Mouse (Mus musculus): Measurements from ENCODE around the gene Reep6. TPM values are rescaled to one million over a fixed set of nuclear protein-coding genes. Genes with fewer than 3 reads are reported as not detected.
A peak's percentile ranks its signal among the peaks of the same experiment; 100 is the strongest.

Reep6 gene
- polyA plus RNA-seq, 1 experiment from 2014 or later, result 4.5 TPM

DNA sequence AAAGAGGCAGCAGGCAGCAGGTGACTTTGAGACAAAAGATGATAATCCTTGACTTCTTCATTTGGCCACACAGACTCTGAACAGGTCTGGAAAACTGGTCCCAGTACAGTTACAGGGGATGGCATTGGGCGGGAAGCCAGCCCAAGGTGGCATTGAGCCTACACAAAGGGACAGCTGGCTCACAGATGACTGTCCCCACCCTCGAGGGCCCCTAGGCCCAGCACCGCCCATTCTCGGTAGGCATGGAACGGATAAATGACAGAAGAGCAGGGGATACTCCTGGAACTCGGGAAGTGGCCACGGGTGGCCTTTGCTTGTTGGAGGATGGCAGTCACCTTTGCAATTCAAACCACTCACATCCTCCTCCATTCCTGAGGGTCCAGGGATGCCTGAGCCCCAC, 55.6 kb downstream of the Reep6 start:
- Histone ChIP-seq H3K9ac (peak overlapping the region; percentile 100), H3K36me3 (peaks cover 52% of the 10 kb centered on the region), H3K4me3 (peak overlapping the region; percentile 99), H3K4me2 (peak overlapping the region; percentile 100), H3K9me3 (no peaks in the 10 kb centered on the region), H3K27me3 (no peaks in the 10 kb centered on the region), H3K4me1 (replicated peaks) (peaks cover 58% of the 10 kb centered on the region), H3K27ac (replicated peaks) (peak overlapping the region; percentile 99)
- no peak; the same call in 1 of the 2 replicates for ATAC-seq (ENCODE audit: low read depth)
- WGBS, result 6% methylated on average over 7 of the region's 7 CpGs

Small RNAs within 50 kb of the gene (microRNA-seq; reads per million reads assigned to microRNA genes)
- gene Gm22721, result not detected

Other genes with a start within 250 kb of the Reep6 start
- gene Sbno2, start 224.4 kb upstream of the Reep6 start, polyA plus RNA-seq (2015; fragmentation: Nextera tagmentation; extraction: Ambion mirVana), result 12.9 and 13.0 TPM in 2 replicates
- gene Stk11, start 214.2 kb upstream of the Reep6 start, polyA plus RNA-seq (2015; fragmentation: Nextera tagmentation; extraction: Ambion mirVana), result 13.3 and 16.8 TPM in 2 replicates
- gene Atp5d, start 191.3 kb upstream of the Reep6 start, polyA plus RNA-seq (2015; fragmentation: Nextera tagmentation; extraction: Ambion mirVana), result 467 and 481 TPM in 2 replicates
- 53.9 and 55.1 TPM in 2 replicates for gene Cbarp, start 189.1 kb upstream of the Reep6 start, polyA plus RNA-seq (2015; fragmentation: Nextera tagmentation; extraction: Ambion mirVana)
- 31.0 and 35.8 TPM in 2 replicates for gene Midn, start 181.7 kb upstream of the Reep6 start, polyA plus RNA-seq (2015; fragmentation: Nextera tagmentation; extraction: Ambion mirVana)
- gene Cirbp, start 164.0 kb upstream of the Reep6 start, polyA plus RNA-seq (2015; fragmentation: Nextera tagmentation; extraction: Ambion mirVana), result 325 and 351 TPM in 2 replicates
- 11.4 and 16.3 TPM in 2 replicates for gene 1600002K03Rik, start 157.0 kb upstream of the Reep6 start, polyA plus RNA-seq (2015; fragmentation: Nextera tagmentation; extraction: Ambion mirVana)
- gene Efna2, start 150.5 kb upstream of the Reep6 start, polyA plus RNA-seq (2015; fragmentation: Nextera tagmentation; extraction: Ambion mirVana), result 34.0 and 34.8 TPM in 2 replicates
- gene Mum1, start 103.5 kb upstream of the Reep6 start, polyA plus RNA-seq (2015; fragmentation: Nextera tagmentation; extraction: Ambion mirVana), result 46.5 and 60.7 TPM in 2 replicates
- gene Ndufs7, start 80.8 kb upstream of the Reep6 start, polyA plus RNA-seq (2015; fragmentation: Nextera tagmentation; extraction: Ambion mirVana), result 250 and 275 TPM in 2 replicates
- gene Gamt, start 68.9 kb upstream of the Reep6 start, polyA plus RNA-seq (2015; fragmentation: Nextera tagmentation; extraction: Ambion mirVana), result 31.2 and 33.0 TPM in 2 replicates
- gene Dazap1, start 68.5 kb upstream of the Reep6 start, polyA plus RNA-seq (2015; fragmentation: Nextera tagmentation; extraction: Ambion mirVana), result 59.8 and 66.5 TPM in 2 replicates
- gene Rps15, start 37.5 kb upstream of the Reep6 start, polyA plus RNA-seq (2015; fragmentation: Nextera tagmentation; extraction: Ambion mirVana), result 573 and 601 TPM in 2 replicates
- gene Apc2, start 34.0 kb upstream of the Reep6 start, polyA plus RNA-seq (2015; fragmentation: Nextera tagmentation; extraction: Ambion mirVana), result 153 and 156 TPM in 2 replicates
- gene 2310011J03Rik, start 9.4 kb upstream of the Reep6 start, polyA plus RNA-seq (2015; fragmentation: Nextera tagmentation; extraction: Ambion mirVana), result 27.9 and 30.7 TPM in 2 replicates
- 2.9 and 3.6 TPM in 2 replicates for gene Pcsk4, start 455 bp upstream of the Reep6 start, polyA plus RNA-seq (2015; fragmentation: Nextera tagmentation; extraction: Ambion mirVana)
- 1.6 and 1.8 TPM in 2 replicates for gene Adamtsl5, start 18.5 kb downstream of the Reep6 start, polyA plus RNA-seq (2015; fragmentation: Nextera tagmentation; extraction: Ambion mirVana)
- 1.0 and 1.5 TPM in 2 replicates for gene Plk5, start 26.5 kb downstream of the Reep6 start, polyA plus RNA-seq (2015; fragmentation: Nextera tagmentation; extraction: Ambion mirVana)
- 15.6 and 16.7 TPM in 2 replicates for gene Mex3d, start 57.7 kb downstream of the Reep6 start, polyA plus RNA-seq (2015; fragmentation: Nextera tagmentation; extraction: Ambion mirVana)
- 238 and 241 TPM in 2 replicates for gene Mbd3, start 69.6 kb downstream of the Reep6 start, polyA plus RNA-seq (2015; fragmentation: Nextera tagmentation; extraction: Ambion mirVana)
- gene Uqcr11, start 76.9 kb downstream of the Reep6 start, polyA plus RNA-seq (2015; fragmentation: Nextera tagmentation; extraction: Ambion mirVana), result 462 and 574 TPM in 2 replicates
- 62.1 and 70.4 TPM in 2 replicates for gene Tcf3, start 103.7 kb downstream of the Reep6 start, polyA plus RNA-seq (2015; fragmentation: Nextera tagmentation; extraction: Ambion mirVana)
- 0.92 and 1.2 TPM in 2 replicates for gene Onecut3, start 164.9 kb downstream of the Reep6 start, polyA plus RNA-seq (2015; fragmentation: Nextera tagmentation; extraction: Ambion mirVana)
- gene Atp8b3, start 209.2 kb downstream of the Reep6 start, polyA plus RNA-seq (2015; fragmentation: Nextera tagmentation; extraction: Ambion mirVana), result 1.2 and 1.4 TPM in 2 replicates
- gene Rexo1, start 231.6 kb downstream of the Reep6 start, polyA plus RNA-seq (2015; fragmentation: Nextera tagmentation; extraction: Ambion mirVana), result 26.8 and 28.0 TPM in 2 replicates
- gene Klf16, start 247.4 kb downstream of the Reep6 start, polyA plus RNA-seq (2015; fragmentation: Nextera tagmentation; extraction: Ambion mirVana), result 4.9 and 5.5 TPM in 2 replicates